Mouse (Mus musculus) kidney, adult 2 months (tissue): ENCODE measurements around the gene BC024063. TPM values are rescaled to one million over a fixed set of nuclear protein-coding genes. Genes with fewer than 3 reads are reported as not detected.

ENCODE experiments used
- DNase-seq: peaks from one replicate; pipeline ENCODE4 v3.0.0; 2021
- H3K27ac ChIP-seq: fragments of 200-500 bp; 2 replicates; pipeline ENCODE4 v1.5.1; 2012; ENCODE audit warnings: low read depth, low read length, control low read depth, inconsistent platforms; ENCODE audit not compliant: insufficient read depth
- H3K27me3 ChIP-seq: fragments of 200-500 bp; replicated peaks from 2 replicates; pipeline ENCODE4 v1.6.1; 2012; ENCODE audit warnings: mild to moderate bottlenecking, moderate library complexity, low read length, inconsistent platforms; ENCODE audit not compliant: control insufficient read depth, insufficient read depth
- H3K36me3 ChIP-seq: fragments of 200-500 bp; 2 replicates; pipeline ENCODE4 v1.6.1; 2012; ENCODE audit warnings: mild to moderate bottlenecking, moderate library complexity, low read length, inconsistent platforms; ENCODE audit not compliant: control insufficient read depth, insufficient read depth
- H3K4me1 ChIP-seq: fragments of 200-500 bp; 2 replicates; pipeline ENCODE4 v1.6.1; 2011; ENCODE audit warnings: low read length; ENCODE audit not compliant: control insufficient read depth, insufficient read depth
- H3K4me3 ChIP-seq: fragments of 200-500 bp; 2 replicates; pipeline ENCODE4 v1.5.1; 2011; ENCODE audit warnings: mild to moderate bottlenecking, low read depth, low read length, control low read depth; ENCODE audit not compliant: insufficient read depth
- CTCF ChIP-seq: fragments of 200-500 bp; conservative IDR thresholded peaks from 2 replicates; pipeline ENCODE4 v1.5.1; 2011; ENCODE audit warnings: low read depth, mild to moderate bottlenecking, control low read depth, low read length, moderate library complexity, mixed read lengths; ENCODE audit not compliant: insufficient read depth, insufficient read length
- POLR2A ChIP-seq: fragments of 200-500 bp; IDR thresholded peaks from one replicate; pipeline ENCODE4 v1.6.1; 2011; ENCODE audit warnings: low read depth, low read length, control low read depth
- WGBS: fragments of 180-500 bp; shearing (Covaris S2); methylation state at CpG from one replicate; pipeline ENCODE4 v1.1.7; 2018; 5-methylcytosine and 5-hydroxymethylcytosine counted together
- polyA plus RNA-seq: library from polyadenylated mRNA; depleted of rRNA; stranded (reverse); fragments of >200 nt; gene quantifications from 2 replicates; pipeline ENCODE4 v1.2.3, GENCODE M21; 2012; rRNA removed

The BC024063 gene
- polyA plus RNA-seq, 1 experiment = 0.16 TPM

DNA sequence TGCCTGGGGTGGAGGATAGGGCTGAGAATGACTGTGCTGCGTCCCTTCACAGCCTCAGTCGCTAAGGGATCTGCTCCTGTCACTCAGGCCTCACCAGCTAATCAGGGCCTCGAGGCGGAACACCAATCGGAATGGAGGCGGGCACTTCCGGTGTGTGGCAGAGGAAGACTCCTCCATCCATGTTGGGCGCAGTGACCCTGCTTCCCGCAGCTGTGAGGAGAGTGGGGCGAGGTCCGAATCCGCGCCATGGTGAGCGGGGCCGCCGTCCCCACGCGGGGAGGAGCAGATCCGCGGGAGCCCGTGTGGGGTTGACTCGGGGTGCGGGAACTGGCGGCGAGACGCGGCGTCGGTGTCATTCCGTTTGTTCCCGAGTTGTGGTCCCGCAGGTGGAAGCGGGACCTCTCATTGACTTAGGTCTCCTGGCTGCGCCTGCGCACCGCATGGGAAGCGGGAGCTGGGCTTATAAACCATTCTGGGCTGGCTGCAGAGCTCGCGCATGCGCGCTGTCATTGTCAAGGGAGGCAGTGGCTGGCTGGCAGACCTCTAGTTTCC is 44.8 kb downstream of the BC024063 start, which contains the start of gene AU041133:
Gene AU041133 (plus strand): TSS at position 164 of the 552 bp plus-strand sequence.
- 1% methylated on average over 41 of the region's 41 CpGs for WGBS
- Histone ChIP-seq H3K4me3 (peak within 1 kb of the TSS; percentile 65), H3K27ac (0 out of 2 replicates have a peak within 1 kb of the TSS, but pooled peaks have one; percentile 22), H3K27me3 (no peaks in the 10 kb centered on the region), H3K4me1 (no peaks in the 10 kb centered on the region), H3K36me3 (no peaks in the 10 kb centered on the region)
- peak; percentile 92 for DNase-seq
- TF ChIP-seq CTCF (no peak), POLR2A (peak; percentile 49)

- WGBS = 100% methylated on average over 1 of the region's 1 CpGs
- TF ChIP-seq POLR2A (no peak), CTCF (no peak)
- H3K4me1 ChIP-seq = no peaks in the 10 kb centered on the region
- no peaks in the 10 kb centered on the region for H3K27me3 ChIP-seq
- no peak overlapping the region for H3K27ac ChIP-seq
- DNase-seq = no peak
- H3K4me3 ChIP-seq = no peak overlapping the region
- peaks cover 21% of the 10 kb centered on the region for H3K36me3 ChIP-seq
These were observed 62.1 kb downstream of the BC024063 start for GRCm38 (mm10) chr10:82145282-82145681.

GRCm38 (mm10) chr10:82147571-82147970 is 64.4 kb downstream of the BC024063 start:
- TF ChIP-seq CTCF (no peak), POLR2A (no peak)
- no peak for DNase-seq
- H3K27ac ChIP-seq = no peak overlapping the region
- H3K4me3 ChIP-seq = no peak overlapping the region
- peaks cover 26% of the 10 kb centered on the region for H3K36me3 ChIP-seq
- no peaks in the 10 kb centered on the region for H3K4me1 ChIP-seq
- WGBS = 84% methylated on average over 4 of the region's 4 CpGs
- no peaks in the 10 kb centered on the region for H3K27me3 ChIP-seq

Other genes starting within 250 kb of the BC024063 start
- 0.31 TPM in 1 of 2 replicates, not detected in the other for gene Gm32687, start 219.4 kb upstream of the BC024063 start, polyA plus RNA-seq
- 0.03 and 0.27 TPM in 2 replicates for gene Zfp781, start 152.9 kb upstream of the BC024063 start, polyA plus RNA-seq
- 0.73 and 1.3 TPM in 2 replicates for gene Zfp873, start 35.2 kb upstream of the BC024063 start, polyA plus RNA-seq
- gene AU041133, start 44.7 kb downstream of the BC024063 start, polyA plus RNA-seq = 0.29 and 0.61 TPM in 2 replicates
- 1.2 and 1.8 TPM in 2 replicates for gene Zfp938, start 157.9 kb downstream of the BC024063 start, polyA plus RNA-seq
- gene 4932415D10Rik, start 233.2 kb downstream of the BC024063 start, polyA plus RNA-seq = 0.01 TPM in 1 of 2 replicates, not detected in the other